Mouse (Mus musculus): ENCODE results near the gene Ebpl. TPM values are rescaled to one million over a fixed set of nuclear protein-coding genes. Genes with fewer than 3 reads are reported as not detected.

Gene Ebpl
- polyA plus RNA-seq, 1 experiment = 5.1 TPM

DNA sequence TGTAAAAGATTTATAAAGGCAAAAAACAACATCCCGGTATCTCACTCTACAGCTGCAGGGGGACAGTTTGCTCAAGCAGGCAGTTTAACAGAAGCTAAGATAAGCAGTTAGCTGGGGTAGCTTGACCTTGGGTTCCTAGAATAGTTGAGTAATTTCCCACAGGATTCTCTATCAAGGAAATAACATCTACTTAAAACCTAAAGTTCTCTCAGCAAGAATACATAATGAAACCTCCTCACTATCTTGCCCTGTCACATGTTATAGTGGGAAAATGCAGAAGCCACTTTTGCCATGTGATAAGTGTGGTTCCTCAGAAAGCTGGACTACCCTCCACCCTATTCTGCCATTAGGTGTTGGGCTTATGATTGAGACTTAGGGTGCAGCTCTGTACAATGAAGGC is 37.5 kb downstream of the Ebpl start:
- Histone ChIP-seq H3K27ac (ENCODE audit: insufficient read depth, low read length) (no peak overlapping the region), H3K4me1 (ENCODE audit: control insufficient read depth, insufficient read depth, low read length) (no peaks in the 10 kb centered on the region; the same call in 1 of the 2 replicates), H3K27me3 (ENCODE audit: control insufficient read depth, insufficient read depth, low read length) (no peaks in the 10 kb centered on the region), H3K4me3 (replicated peaks; ENCODE audit: insufficient read depth, low read depth, low read length) (no peak overlapping the region)
- WGBS = 100% methylated on average over 1 of the region's 1 CpGs
- TF ChIP-seq POLR2A (IDR thresholded peaks at IDR 0.05; ENCODE audit: borderline replicate concordance, insufficient read depth, low read length) (no peak), CTCF (IDR thresholded peaks at IDR 0.05; ENCODE audit: borderline replicate concordance, insufficient read depth, low read depth, low read length) (no peak)
- no peak for DNase-seq

- Histone ChIP-seq H3K4me1 (ENCODE audit: control insufficient read depth, insufficient read depth, low read length) (no peaks in the 10 kb centered on the region), H3K27ac (ENCODE audit: insufficient read depth, low read length) (no peak overlapping the region), H3K27me3 (ENCODE audit: control insufficient read depth, insufficient read depth, low read length) (no peaks in the 10 kb centered on the region), H3K4me3 (replicated peaks; ENCODE audit: insufficient read depth, low read depth, low read length) (no peak overlapping the region)
- DNase-seq = no peak
- no peak for TF ChIP-seq CTCF (IDR thresholded peaks at IDR 0.05; ENCODE audit: borderline replicate concordance, insufficient read depth, low read depth, low read length)
- TF ChIP-seq POLR2A (IDR thresholded peaks at IDR 0.05; ENCODE audit: borderline replicate concordance, insufficient read depth, low read length) = no peak
- WGBS = 92% methylated on average over 4 of the region's 4 CpGs
These were observed 39.0 kb downstream of the Ebpl start for GRCm38 (mm10) chr14:61321200-61321599.

- TF ChIP-seq CTCF (IDR thresholded peaks at IDR 0.05; ENCODE audit: borderline replicate concordance, insufficient read depth, low read depth, low read length) (no peak), POLR2A (IDR thresholded peaks at IDR 0.05; ENCODE audit: borderline replicate concordance, insufficient read depth, low read length) (no peak)
- no peaks in the 10 kb centered on the region for H3K27me3 ChIP-seq (ENCODE audit: control insufficient read depth, insufficient read depth, low read length)
These were observed 39.5 kb downstream of the Ebpl start for GRCm38 (mm10) chr14:61320765-61321164.

DNA sequence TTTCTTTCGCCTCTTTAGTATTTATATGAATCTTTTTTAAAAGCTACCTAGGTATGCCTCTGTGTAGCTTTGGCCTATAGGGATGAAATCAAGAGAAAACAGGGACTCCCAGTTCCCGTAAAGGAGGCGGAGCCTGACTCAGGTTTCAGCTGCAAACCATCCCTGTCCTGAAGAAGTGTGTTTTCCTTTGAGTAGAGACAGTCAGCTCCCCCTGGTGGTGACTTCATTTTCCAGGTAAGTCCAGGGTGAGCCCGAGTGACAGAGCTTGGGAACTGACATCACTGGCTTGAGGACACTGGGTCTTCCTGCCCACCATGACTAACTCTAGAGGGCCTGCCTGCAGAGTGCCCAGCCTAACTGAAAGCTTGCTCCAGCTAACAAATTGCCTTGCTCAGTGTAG is 43.4 kb downstream of the Ebpl start:
- 40% methylated on average over 4 of the region's 4 CpGs for WGBS
- Histone ChIP-seq H3K4me1 (ENCODE audit: control insufficient read depth, insufficient read depth, low read length) (no peaks in the 10 kb centered on the region), H3K27me3 (ENCODE audit: control insufficient read depth, insufficient read depth, low read length) (no peaks in the 10 kb centered on the region), H3K4me3 (replicated peaks; ENCODE audit: insufficient read depth, low read depth, low read length) (no peak overlapping the region), H3K27ac (ENCODE audit: insufficient read depth, low read length) (no peak overlapping the region)
- peak; percentile 50 to 63 for DNase-seq
- peak; percentile 67 for TF ChIP-seq CTCF (IDR thresholded peaks at IDR 0.05; ENCODE audit: borderline replicate concordance, insufficient read depth, low read depth, low read length)
- TF ChIP-seq POLR2A (IDR thresholded peaks at IDR 0.05; ENCODE audit: borderline replicate concordance, insufficient read depth, low read length) = no peak

More at GRCm38 (mm10) chr14:61320765-61321164, 39.5 kb downstream of the Ebpl start:
- no peaks in the 10 kb centered on the region for H3K4me1 ChIP-seq (ENCODE audit: control insufficient read depth, insufficient read depth, low read length)
- whole genome bisulfite sequencing = 92% methylated on average over 1 of the region's 1 CpGs
- no peak overlapping the region for H3K27ac ChIP-seq (ENCODE audit: insufficient read depth, low read length)
- no peak overlapping the region for H3K4me3 ChIP-seq (replicated peaks; ENCODE audit: insufficient read depth, low read depth, low read length)
- no peak for DNase-seq

GRCm38 (mm10) chr14:61310963-61311362 is 49.3 kb downstream of the Ebpl start:
- TF ChIP-seq POLR2A (IDR thresholded peaks at IDR 0.05; ENCODE audit: borderline replicate concordance, insufficient read depth, low read length) (no peak), CTCF (IDR thresholded peaks at IDR 0.05; ENCODE audit: borderline replicate concordance, insufficient read depth, low read depth, low read length) (no peak)

DNA sequence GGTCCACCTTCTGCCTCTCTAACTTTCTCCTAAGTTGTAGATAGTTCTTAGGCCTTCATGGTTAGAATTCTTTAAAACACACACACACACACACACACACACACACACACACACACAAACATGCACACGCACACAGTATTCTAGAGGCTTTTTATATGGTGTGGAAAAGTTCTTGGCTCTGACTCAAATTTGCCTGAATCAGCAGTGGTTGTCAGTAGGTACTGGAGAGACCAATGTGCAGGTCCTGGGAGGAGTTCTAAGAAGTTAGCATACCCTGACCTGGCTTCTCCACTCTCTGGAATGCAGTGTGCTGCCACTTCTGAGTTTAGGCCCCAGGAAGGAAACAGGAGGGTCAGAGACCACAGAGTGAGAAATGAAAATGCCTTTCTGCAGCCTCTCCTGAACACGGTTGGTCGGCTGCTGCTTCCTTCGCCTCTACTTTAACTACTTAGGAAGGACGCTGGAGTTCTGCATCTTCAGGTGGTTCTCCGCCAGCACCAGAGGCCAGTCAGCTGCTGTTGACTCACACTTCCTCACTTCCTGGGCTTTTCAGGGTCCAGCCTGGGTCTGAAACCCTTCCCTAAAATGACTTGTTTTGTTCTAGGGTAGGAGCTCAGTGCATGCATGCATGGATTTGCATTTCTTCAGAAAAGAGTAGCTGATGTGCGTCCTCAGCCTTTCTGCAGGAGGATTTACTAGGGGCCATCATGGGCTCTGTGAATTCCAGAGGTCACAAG is 50.0 kb downstream of the Ebpl start:
- 79% methylated on average over 7 of the region's 7 CpGs for WGBS
- DNase-seq = no peak
- H3K4me3 ChIP-seq (replicated peaks; ENCODE audit: insufficient read depth, low read depth, low read length) = no peak overlapping the region
- H3K27ac ChIP-seq (ENCODE audit: insufficient read depth, low read length) = no peak overlapping the region
- TF ChIP-seq CTCF (IDR thresholded peaks at IDR 0.05; ENCODE audit: borderline replicate concordance, insufficient read depth, low read depth, low read length) (no peak), POLR2A (IDR thresholded peaks at IDR 0.05; ENCODE audit: borderline replicate concordance, insufficient read depth, low read length) (no peak)
- no peaks in the 10 kb centered on the region for H3K27me3 ChIP-seq (ENCODE audit: control insufficient read depth, insufficient read depth, low read length)
- no peaks in the 10 kb centered on the region for H3K4me1 ChIP-seq (ENCODE audit: control insufficient read depth, insufficient read depth, low read length)

More at GRCm38 (mm10) chr14:61310963-61311362, 49.3 kb downstream of the Ebpl start:
- Histone ChIP-seq H3K4me3 (replicated peaks; ENCODE audit: insufficient read depth, low read depth, low read length) (no peak overlapping the region), H3K27me3 (ENCODE audit: control insufficient read depth, insufficient read depth, low read length) (no peaks in the 10 kb centered on the region), H3K27ac (ENCODE audit: insufficient read depth, low read length) (no peak overlapping the region), H3K4me1 (ENCODE audit: control insufficient read depth, insufficient read depth, low read length) (no peaks in the 10 kb centered on the region)
- no peak for DNase-seq
- 36% methylated on average over 12 of the region's 12 CpGs for WGBS

DNA sequence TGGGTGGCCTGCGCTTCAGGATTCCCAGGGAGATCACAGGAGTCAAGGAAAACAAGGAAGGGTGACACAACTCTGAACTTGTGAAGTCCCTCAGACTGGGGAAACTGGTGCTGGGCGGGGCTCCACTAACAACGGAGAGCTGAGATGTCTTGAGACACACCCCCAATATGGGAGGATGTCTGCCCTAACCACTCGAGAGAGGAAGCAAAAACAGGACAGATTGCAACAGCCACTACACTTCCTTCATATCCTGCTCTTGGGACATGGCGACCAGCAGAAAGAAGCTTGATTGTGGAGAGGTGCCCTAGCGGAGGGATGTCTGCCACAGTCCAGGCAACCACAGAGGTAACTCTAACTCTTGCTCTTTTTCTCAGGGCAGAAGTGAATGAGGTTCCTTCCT is 50.6 kb downstream of the Ebpl start, which contains the start of gene Arl11:
Arl11 (plus strand) TSS at position 161 of the 400 bp plus-strand sequence.
- Histone ChIP-seq H3K27ac (ENCODE audit: insufficient read depth, low read length) (no peak within 1 kb of the TSS), H3K4me1 (ENCODE audit: control insufficient read depth, insufficient read depth, low read length) (no peaks in the 10 kb centered on the region), H3K27me3 (ENCODE audit: control insufficient read depth, insufficient read depth, low read length) (no peaks in the 10 kb centered on the region), H3K4me3 (replicated peaks; ENCODE audit: insufficient read depth, low read depth, low read length) (no peak within 1 kb of the TSS)
- DNase-seq = no peak
- TF ChIP-seq POLR2A (IDR thresholded peaks at IDR 0.05; ENCODE audit: borderline replicate concordance, insufficient read depth, low read length) (no peak), CTCF (IDR thresholded peaks at IDR 0.05; ENCODE audit: borderline replicate concordance, insufficient read depth, low read depth, low read length) (no peak)
- WGBS = 80% methylated on average over 6 of the region's 6 CpGs

- Histone ChIP-seq H3K4me1 (ENCODE audit: control insufficient read depth, insufficient read depth, low read length) (no peaks in the 10 kb centered on the region), H3K27me3 (ENCODE audit: control insufficient read depth, insufficient read depth, low read length) (no peaks in the 10 kb centered on the region), H3K27ac (ENCODE audit: insufficient read depth, low read length) (no peak overlapping the region), H3K4me3 (replicated peaks; ENCODE audit: insufficient read depth, low read depth, low read length) (no peak overlapping the region)
- no peak for DNase-seq
- 75% methylated on average over 4 of the region's 4 CpGs for WGBS
- TF ChIP-seq CTCF (IDR thresholded peaks at IDR 0.05; ENCODE audit: borderline replicate concordance, insufficient read depth, low read depth, low read length) = no peak
- no peak for TF ChIP-seq POLR2A (IDR thresholded peaks at IDR 0.05; ENCODE audit: borderline replicate concordance, insufficient read depth, low read length)
These were observed 56.1 kb downstream of the Ebpl start for GRCm38 (mm10) chr14:61303969-61304609.
